Mouse (Mus musculus) cerebellum, postnatal 10 days (tissue): ENCODE results near the gene Acta1.
A peak's percentile ranks its signal among the peaks of the same experiment; 100 is the strongest.

ENCODE experiments used
- DNase-seq, 2 experiments: peaks; one replicate each; pipeline ENCODE4 v3.0.0; 2021; ENCODE audit warnings: mixed read lengths in 2 of 2

The Acta1 gene

GRCm38 (mm10) chr8:123882412-123882811 is 12.1 kb downstream of the Acta1 start:
- DNase-seq = no peak

- no peak for DNase-seq
These were observed 13.7 kb downstream of the Acta1 start for GRCm38 (mm10) chr8:123880821-123881350.

- DNase-seq = no peak
These were observed 14.3 kb downstream of the Acta1 start for GRCm38 (mm10) chr8:123880271-123880670.

- DNase-seq = no peak
These were observed 16.7 kb downstream of the Acta1 start for GRCm38 (mm10) chr8:123877865-123878264.

GRCm38 (mm10) chr8:123874324-123874723 is 20.2 kb downstream of the Acta1 start:
- no peak for DNase-seq

GRCm38 (mm10) chr8:123873364-123873763 is 21.2 kb downstream of the Acta1 start:
- no peak for DNase-seq

- DNase-seq = no peak
These were observed 22.5 kb downstream of the Acta1 start for GRCm38 (mm10) chr8:123872048-123872447.

- DNase-seq = no peak
These were observed 27.6 kb downstream of the Acta1 start for GRCm38 (mm10) chr8:123866971-123867370.

GRCm38 (mm10) chr8:123865786-123866185 is 28.8 kb downstream of the Acta1 start:
- no peak for DNase-seq

- DNase-seq = no peak
These were observed 34.2 kb downstream of the Acta1 start for GRCm38 (mm10) chr8:123860386-123860785.

GRCm38 (mm10) chr8:123859648-123860259 is 34.8 kb downstream of the Acta1 start, which contains the start of gene Ccsap:
TSS of gene Ccsap (minus strand) at chr8:123860209.
- peak in 1 of 2 experiments; percentile 70 for DNase-seq

GRCm38 (mm10) chr8:123858941-123859647 is 35.5 kb downstream of the Acta1 start:
- DNase-seq = peak; percentile 97 to 98

GRCm38 (mm10) chr8:123858574-123858940 is 36.0 kb downstream of the Acta1 start:
- DNase-seq = peak; percentile 62 to 68

- DNase-seq = peak in 1 of 2 experiments; percentile 50
These were observed 37.2 kb downstream of the Acta1 start for GRCm38 (mm10) chr8:123857361-123857760.

- DNase-seq = no peak
These were observed 39.6 kb downstream of the Acta1 start for GRCm38 (mm10) chr8:123854733-123855475.

GRCm38 (mm10) chr8:123854252-123854651 is 40.3 kb downstream of the Acta1 start:
- DNase-seq = no peak

GRCm38 (mm10) chr8:123851590-123851989 is 43.0 kb downstream of the Acta1 start:
- DNase-seq = peak; percentile 65 to 67

GRCm38 (mm10) chr8:123849352-123849751 is 45.2 kb downstream of the Acta1 start:
- no peak for DNase-seq

- DNase-seq = peak; percentile 57 to 64
These were observed 47.0 kb downstream of the Acta1 start for GRCm38 (mm10) chr8:123847546-123847945.

- DNase-seq = no peak
These were observed 48.0 kb downstream of the Acta1 start for GRCm38 (mm10) chr8:123846509-123846908.

- no peak for DNase-seq
These were observed 48.6 kb downstream of the Acta1 start for GRCm38 (mm10) chr8:123845991-123846390.

- DNase-seq = no peak
These were observed 49.4 kb downstream of the Acta1 start for GRCm38 (mm10) chr8:123845114-123845513.

GRCm38 (mm10) chr8:123844341-123844740 is 50.2 kb downstream of the Acta1 start:
- no peak for DNase-seq
